Mouse (Mus musculus): ENCODE results near the gene Gm10295. TPM values are rescaled to one million over a fixed set of nuclear protein-coding genes. Genes with fewer than 3 reads are reported as not detected.

Gm10295 gene
- polyA plus RNA-seq, 1 experiment, result not detected

GRCm38 (mm10) chr7:71384921-71385320 lies 33.6 kb upstream of the Gm10295 start:
- Histone ChIP-seq H3K4me3 (replicated peaks; ENCODE audit: extremely low read depth, low read depth, low read length) (no peak overlapping the region), H3K4me1 (ENCODE audit: control insufficient read depth, insufficient read depth, low read length) (no peaks in the 10 kb centered on the region; the same call in none of the 2 replicates)
- 78% methylated on average over 7 of the region's 7 CpGs for WGBS
- TF ChIP-seq POLR2A (IDR thresholded peaks at IDR 0.05; ENCODE audit: borderline replicate concordance, extremely low read depth, low read depth, low read length) (no peak), CTCF (IDR thresholded peaks at IDR 0.05; ENCODE audit: insufficient read depth, low read length) (no peak)
- no peak for DNase-seq

DNA sequence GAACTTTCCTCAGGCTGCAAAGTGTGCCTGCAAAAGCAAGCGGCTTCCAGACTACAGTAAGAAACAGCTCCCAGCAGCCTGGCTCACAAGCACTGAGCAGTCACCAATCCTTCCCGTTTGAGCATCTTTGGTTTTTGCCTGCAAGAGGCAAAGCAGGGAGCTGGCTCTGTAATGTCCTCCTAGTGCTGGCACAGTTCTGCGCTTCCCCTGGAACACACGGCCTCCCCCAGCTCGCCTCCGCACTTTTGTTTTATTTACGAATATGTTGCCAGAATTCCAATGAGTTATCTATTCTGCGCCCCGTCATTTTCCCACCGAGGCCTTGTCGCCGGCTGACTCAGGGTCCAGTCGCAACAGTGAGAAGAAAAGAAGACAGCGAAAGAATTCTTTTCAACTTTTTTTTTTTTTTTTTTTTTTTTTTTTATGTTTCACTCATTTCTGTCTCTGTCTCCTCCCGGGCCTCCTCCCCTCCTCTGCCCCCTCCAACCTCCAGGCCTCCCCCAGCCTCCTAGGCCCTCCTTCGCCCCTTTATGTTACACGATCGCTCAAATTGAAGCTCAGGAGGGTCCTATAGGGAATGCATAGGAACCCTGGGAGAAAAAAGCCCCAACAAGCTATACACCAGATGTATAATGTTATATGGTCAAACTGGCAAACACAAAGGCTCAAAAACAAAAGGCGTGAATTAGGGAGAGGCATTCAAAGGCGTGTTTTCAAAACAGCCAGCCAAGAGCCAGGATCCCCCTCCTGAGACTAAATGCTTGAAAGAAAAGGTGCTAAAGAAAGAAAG lies 32.3 kb upstream of the Gm10295 start:
- WGBS, result 49% methylated on average over 20 of the region's 20 CpGs
- no peak for DNase-seq
- Histone ChIP-seq H3K4me1 (ENCODE audit: control insufficient read depth, insufficient read depth, low read length) (peaks cover 9% of the 10 kb centered on the region), H3K4me3 (replicated peaks; ENCODE audit: extremely low read depth, low read depth, low read length) (no peak overlapping the region)
- TF ChIP-seq CTCF (IDR thresholded peaks at IDR 0.05; ENCODE audit: insufficient read depth, low read length) (no peak), POLR2A (IDR thresholded peaks at IDR 0.05; ENCODE audit: borderline replicate concordance, extremely low read depth, low read depth, low read length) (peak; percentile 48; the same call in 1 of the 2 replicates)

GRCm38 (mm10) chr7:71379826-71380825 lies 28.8 kb upstream of the Gm10295 start:
- TF ChIP-seq CTCF (IDR thresholded peaks at IDR 0.05; ENCODE audit: insufficient read depth, low read length), result no peak
- no peak for TF ChIP-seq POLR2A (IDR thresholded peaks at IDR 0.05; ENCODE audit: borderline replicate concordance, extremely low read depth, low read depth, low read length)
- Histone ChIP-seq H3K4me3 (replicated peaks; ENCODE audit: extremely low read depth, low read depth, low read length) (no peak overlapping the region), H3K4me1 (ENCODE audit: control insufficient read depth, insufficient read depth, low read length) (peaks cover 9% of the 10 kb centered on the region)
- DNase-seq, result no peak
- WGBS, result 49% methylated on average over 18 of the region's 18 CpGs

- peaks cover 9% of the 10 kb centered on the region for H3K4me1 ChIP-seq (ENCODE audit: control insufficient read depth, insufficient read depth, low read length)
- WGBS, result 46% methylated on average over 18 of the region's 18 CpGs
- H3K4me3 ChIP-seq (replicated peaks; ENCODE audit: extremely low read depth, low read depth, low read length), result no peak overlapping the region
- DNase-seq, result no peak
- TF ChIP-seq POLR2A (IDR thresholded peaks at IDR 0.05; ENCODE audit: borderline replicate concordance, extremely low read depth, low read depth, low read length) (no peak), CTCF (IDR thresholded peaks at IDR 0.05; ENCODE audit: insufficient read depth, low read length) (peak; percentile 21; the same call in 1 of the 2 replicates)
Measured at GRCm38 (mm10) chr7:71378812-71379760, 27.8 kb upstream of the Gm10295 start.

DNA sequence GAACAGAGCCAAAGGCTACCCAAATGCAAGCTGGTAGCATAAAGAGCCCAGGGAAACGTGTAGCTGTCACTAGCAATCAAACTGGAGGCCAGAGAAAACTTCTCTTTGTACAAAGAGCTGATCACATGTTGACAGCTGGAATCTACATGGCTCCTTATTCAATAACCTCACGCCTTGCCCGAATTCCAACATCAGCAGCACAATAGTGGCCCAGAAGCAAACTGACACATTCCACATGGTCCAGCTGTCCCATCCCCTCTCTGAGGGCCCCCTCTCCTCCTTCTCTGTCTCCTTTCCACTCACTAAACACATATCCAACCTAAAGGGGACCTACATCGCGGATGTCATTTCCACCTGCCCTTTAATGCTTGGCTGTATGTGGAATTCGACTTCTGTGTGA lies 26.7 kb upstream of the Gm10295 start:
- no peak for TF ChIP-seq POLR2A (IDR thresholded peaks at IDR 0.05; ENCODE audit: borderline replicate concordance, extremely low read depth, low read depth, low read length)
- no peak for TF ChIP-seq CTCF (IDR thresholded peaks at IDR 0.05; ENCODE audit: insufficient read depth, low read length)
- WGBS, result 65% methylated on average over 6 of the region's 6 CpGs
- no peak for DNase-seq
- H3K4me1 ChIP-seq (ENCODE audit: control insufficient read depth, insufficient read depth, low read length), result peaks cover 9% of the 10 kb centered on the region
- no peak overlapping the region for H3K4me3 ChIP-seq (replicated peaks; ENCODE audit: extremely low read depth, low read depth, low read length)

DNA sequence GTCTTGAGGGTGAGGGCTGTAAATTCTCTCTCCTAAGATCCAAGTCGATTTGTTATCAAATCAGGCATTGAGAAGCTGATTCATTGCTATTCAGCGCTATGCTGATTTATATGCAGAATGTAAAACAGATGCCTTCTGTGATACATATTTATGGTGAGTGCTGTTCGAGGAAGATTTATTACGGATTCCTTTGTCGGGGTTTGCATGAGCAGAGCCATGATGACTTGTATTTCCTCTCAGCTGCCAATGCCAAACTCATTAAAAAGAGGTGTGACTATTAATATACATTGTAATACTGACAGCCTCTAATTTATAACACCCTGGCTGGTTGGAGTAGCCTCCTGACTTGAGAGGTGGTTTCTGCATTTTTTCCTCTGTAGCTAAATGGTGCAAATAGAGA lies 22.8 kb upstream of the Gm10295 start:
- TF ChIP-seq POLR2A (IDR thresholded peaks at IDR 0.05; ENCODE audit: borderline replicate concordance, extremely low read depth, low read depth, low read length) (no peak), CTCF (IDR thresholded peaks at IDR 0.05; ENCODE audit: insufficient read depth, low read length) (no peak)
- H3K4me1 ChIP-seq (ENCODE audit: control insufficient read depth, insufficient read depth, low read length), result peaks cover 4% of the 10 kb centered on the region
- WGBS, result 41% methylated on average over 5 of the region's 5 CpGs

DNA sequence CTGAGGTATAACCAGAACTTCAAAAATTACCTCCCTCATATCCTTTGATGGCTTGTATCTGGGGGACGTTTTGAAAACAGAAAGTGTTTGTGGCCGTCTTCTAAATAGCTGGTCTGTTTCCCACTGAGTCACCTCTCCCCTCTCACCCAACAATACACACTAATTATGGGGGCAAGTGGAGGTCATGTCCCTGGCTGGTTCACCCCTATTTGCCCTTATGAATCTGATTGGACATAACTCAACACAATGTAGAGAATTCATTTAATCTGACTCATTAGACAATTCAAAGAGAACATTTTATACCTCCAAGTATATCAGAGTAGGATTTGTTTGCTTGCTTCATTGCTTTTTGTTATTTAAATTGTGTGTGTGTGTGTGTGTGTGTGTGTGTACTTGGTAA lies 20.6 kb upstream of the Gm10295 start:
- 51% methylated on average over 2 of the region's 2 CpGs for WGBS
- no peak for TF ChIP-seq CTCF (IDR thresholded peaks at IDR 0.05; ENCODE audit: insufficient read depth, low read length)
- TF ChIP-seq POLR2A (IDR thresholded peaks at IDR 0.05; ENCODE audit: borderline replicate concordance, extremely low read depth, low read depth, low read length), result no peak
- Histone ChIP-seq H3K4me1 (ENCODE audit: control insufficient read depth, insufficient read depth, low read length) (no peaks in the 10 kb centered on the region; the same call in 1 of the 2 replicates), H3K4me3 (replicated peaks; ENCODE audit: extremely low read depth, low read depth, low read length) (no peak overlapping the region)
- no peak for DNase-seq

More for the DNA sequence above, 22.8 kb upstream of the Gm10295 start:
- H3K4me3 ChIP-seq (replicated peaks; ENCODE audit: extremely low read depth, low read depth, low read length), result no peak overlapping the region
- DNase-seq, result no peak

- WGBS, result 37% methylated on average over 2 of the region's 2 CpGs
- H3K4me3 ChIP-seq (replicated peaks; ENCODE audit: extremely low read depth, low read depth, low read length), result no peak overlapping the region
- TF ChIP-seq POLR2A (IDR thresholded peaks at IDR 0.05; ENCODE audit: borderline replicate concordance, extremely low read depth, low read depth, low read length) (no peak), CTCF (IDR thresholded peaks at IDR 0.05; ENCODE audit: insufficient read depth, low read length) (no peak)
- H3K4me1 ChIP-seq (ENCODE audit: control insufficient read depth, insufficient read depth, low read length), result no peaks in the 10 kb centered on the region; the same call in 1 of the 2 replicates
- no peak for DNase-seq
Measured at GRCm38 (mm10) chr7:71370746-71371145, 19.5 kb upstream of the Gm10295 start.

Measured in lung, adult 2 months (tissue).